Mouse (Mus musculus): ENCODE measurements around the gene Anapc2. TPM values are rescaled to one million over a fixed set of nuclear protein-coding genes. Genes with fewer than 3 reads are reported as not detected.
A peak's percentile ranks its signal among the peaks of the same experiment; 100 is the strongest.

Anapc2 gene
- total RNA-seq (2021), result 10 to 100 TPM; 69.8 to 73.2 TPM
- long read RNA-seq, experiment 1, transcript Anapc2-201 (13 exons, 3,004 nt), result major isoform, 53 of 76 reads
- long read RNA-seq, experiment 1, partial matches to known transcripts, result 18 of 76 reads
- long read RNA-seq, experiment 1, other reads (novel, unspliced or antisense), result 5 of 76 reads
- long read RNA-seq, experiment 2, transcript Anapc2-201 (13 exons, 3,004 nt), result major isoform, 77 of 84 reads
- long read RNA-seq, experiment 2, partial matches to known transcripts, result 5 of 84 reads
- long read RNA-seq, experiment 2, other reads (novel, unspliced or antisense), result 2 of 84 reads

- intact Hi-C loops (cut with DNase I), result loop anchor here (5.0 kb wide), 1 partner anchor 45 kb away; no protein-coding TSS in a partner anchor
- peak; percentile 97 to 98 for DNase-seq (ENCODE audit: low spot score in 2 of 2)
Observed at GRCm38 (mm10) chr2:25271827-25272511, at the start of gene Anapc2, which contains the start of gene Ssna1. TSS of gene Anapc2 (plus strand) at chr2:25272478. TSS of gene Ssna1 (minus strand) at chr2:25272438.

DNA sequence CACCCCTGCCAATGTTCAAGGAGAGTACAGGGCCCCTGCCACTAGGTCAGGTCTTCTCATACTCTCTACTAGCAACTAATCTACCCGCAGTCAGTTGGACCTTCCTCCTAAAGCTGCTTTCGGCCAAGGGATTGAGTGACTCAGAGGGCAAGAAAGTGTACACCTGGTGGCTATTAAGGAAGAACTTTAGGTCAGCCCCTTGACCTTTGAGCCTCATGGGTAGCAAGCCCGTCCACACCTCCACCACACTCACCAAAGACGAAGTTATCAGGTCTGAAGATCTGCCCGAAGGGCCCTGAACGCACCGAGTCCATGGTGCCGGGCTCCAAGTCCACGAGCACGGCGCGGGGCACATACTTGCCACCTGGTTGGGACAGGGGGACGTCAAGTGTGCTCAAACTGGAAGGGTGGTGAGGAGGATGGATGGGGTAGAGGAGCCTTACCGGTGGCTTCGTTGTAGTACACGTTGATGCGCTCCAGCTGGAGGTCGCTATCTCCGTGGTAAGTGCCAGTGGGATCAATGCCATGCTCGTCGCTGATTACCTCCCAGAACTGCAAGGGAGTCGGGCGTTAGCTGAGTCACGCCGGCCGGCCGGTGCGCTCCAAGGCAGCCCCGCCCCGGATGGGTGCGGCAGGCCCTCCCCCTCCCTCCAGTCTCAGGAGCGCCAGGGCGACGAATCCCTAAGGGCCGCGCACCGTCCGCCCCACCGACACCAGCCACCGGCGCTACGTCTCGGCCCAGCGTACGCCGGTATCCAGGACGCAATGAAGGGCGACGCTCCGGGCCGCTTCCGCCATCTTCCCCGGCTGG is 48.4 kb upstream of the Anapc2 start:
- DNase-seq (ENCODE audit: low spot score in 2 of 2), result peak; percentile 75 to 77
- intact Hi-C loops (cut with DNase I), result no loop called here

GRCm38 (mm10) chr2:25224492-25224765 is 47.8 kb upstream of the Anapc2 start, which contains the start of gene Tubb4b:
TSS of gene Tubb4b (minus strand) at chr2:25224702.
- DNase-seq (ENCODE audit: low spot score in 2 of 2), result no peak
- intact Hi-C loops (cut with DNase I), result no loop called here

DNA sequence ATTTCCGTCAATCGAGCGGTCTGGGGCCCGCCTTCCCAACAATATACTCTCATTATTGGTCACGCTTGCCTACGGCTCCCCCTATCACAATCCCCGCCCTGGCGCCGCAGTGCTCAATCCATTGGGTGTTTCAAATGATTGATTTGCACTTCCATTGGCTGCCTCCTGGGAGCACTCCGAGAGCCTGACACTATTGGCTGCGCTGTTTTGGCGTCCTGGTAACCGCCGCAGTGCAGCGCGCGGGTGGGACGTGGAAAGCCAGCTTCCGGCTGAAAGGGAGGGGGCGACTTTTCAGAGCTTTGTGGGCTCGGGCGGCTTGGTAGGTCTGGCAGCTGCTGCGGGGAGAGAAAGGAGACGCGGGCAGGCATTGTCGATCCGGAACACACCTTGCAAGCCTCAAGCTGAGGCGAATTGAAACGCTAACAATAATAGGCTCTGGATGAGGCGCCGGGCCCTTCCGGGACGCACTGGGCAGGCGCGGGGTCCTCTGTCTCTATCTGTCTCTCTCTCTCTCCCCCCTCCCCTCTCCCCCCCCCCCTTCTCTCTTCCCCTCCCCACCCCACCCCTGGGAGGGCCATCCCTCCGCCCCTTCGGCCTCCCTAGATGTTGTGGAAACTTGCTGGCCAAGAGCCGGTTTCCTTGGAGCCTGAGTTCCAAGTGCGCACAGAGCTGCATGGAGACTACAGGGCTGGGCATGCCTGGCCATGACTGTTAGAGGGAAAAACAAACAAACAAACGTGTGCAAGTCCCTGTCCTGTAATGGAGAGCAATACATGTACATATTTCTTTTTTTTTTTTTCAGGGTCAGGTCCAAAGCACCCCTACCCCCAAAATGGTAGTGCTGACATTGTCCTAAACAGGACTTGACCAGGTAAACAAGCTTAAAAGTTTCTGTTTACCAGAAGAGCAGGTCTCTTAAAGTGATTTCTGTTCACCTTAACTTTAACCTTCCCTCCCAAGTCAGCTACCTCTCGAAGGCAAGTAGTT is 47.2 kb upstream of the Anapc2 start:
- intact Hi-C loops (cut with DNase I), result loop anchor here (5.0 kb wide), 1 partner anchor 47 kb away; the partner anchor contains the start of genes Anapc2 and Ssna1
- DNase-seq (ENCODE audit: low spot score in 2 of 2), result peak; percentile 99 to 100

GRCm38 (mm10) chr2:25225811-25226379 is 46.4 kb upstream of the Anapc2 start:
- intact Hi-C loops (cut with DNase I), result loop anchor here (5.0 kb wide), 1 partner anchor 46 kb away; the partner anchor contains the start of genes Anapc2 and Ssna1
- no peak for DNase-seq (ENCODE audit: low spot score in 2 of 2)

GRCm38 (mm10) chr2:25226864-25227263 is 45.4 kb upstream of the Anapc2 start:
- intact Hi-C loops (cut with DNase I), result loop anchor here (5.0 kb wide), 1 partner anchor 45 kb away; the partner anchor contains the start of genes Anapc2 and Ssna1
- DNase-seq (ENCODE audit: low spot score in 2 of 2), result peak; percentile 47 to 54

GRCm38 (mm10) chr2:25227406-25227805 is 44.9 kb upstream of the Anapc2 start:
- no peak for DNase-seq (ENCODE audit: low spot score in 2 of 2)
- intact Hi-C loops (cut with DNase I), result loop anchor here (5.0 kb wide), 1 partner anchor 45 kb away; the partner anchor contains the start of genes Anapc2 and Ssna1

- peak; percentile 81 to 96 for DNase-seq (ENCODE audit: low spot score in 2 of 2)
- intact Hi-C loops (cut with DNase I), result loop anchor here (2.0 to 5.0 kb wide), 2 partner anchors 36 to 44 kb away; partner anchors contain the start of genes Anapc2 and Ssna1
Observed at GRCm38 (mm10) chr2:25228431-25228889, 43.8 kb upstream of the Anapc2 start.

GRCm38 (mm10) chr2:25228995-25229530 is 43.2 kb upstream of the Anapc2 start:
- intact Hi-C loops (cut with DNase I), result loop anchor here (2.0 to 5.0 kb wide), 2 partner anchors 36 to 43 kb away; partner anchors contain the start of genes Anapc2 and Ssna1
- DNase-seq (ENCODE audit: low spot score in 2 of 2), result no peak

GRCm38 (mm10) chr2:25229582-25229981 is 42.7 kb upstream of the Anapc2 start:
- intact Hi-C loops (cut with DNase I), result loop anchor here (2.0 to 5.0 kb wide), 2 partner anchors 37 to 43 kb away; partner anchors contain the start of genes Anapc2 and Ssna1
- no peak for DNase-seq (ENCODE audit: low spot score in 2 of 2)

DNA sequence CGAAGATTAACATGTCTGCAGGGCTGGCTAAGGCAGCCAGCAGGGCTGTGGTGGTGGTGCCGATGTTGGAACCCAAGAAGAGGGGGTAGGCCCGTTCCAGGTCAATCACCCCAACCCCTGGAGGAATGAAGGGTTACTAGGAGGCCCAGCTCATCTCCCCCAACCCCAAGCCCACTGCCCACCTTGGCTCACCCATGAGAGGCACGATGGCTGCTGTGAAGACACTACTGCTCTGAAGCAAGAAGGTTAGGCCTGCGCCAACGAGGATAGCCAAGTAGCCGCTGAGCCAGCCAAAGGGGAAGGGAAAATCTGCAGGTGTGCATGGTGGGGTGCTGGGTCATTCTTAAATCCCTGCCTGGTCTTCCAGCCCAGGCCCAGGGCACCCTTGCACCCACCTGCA is 41.7 kb upstream of the Anapc2 start:
- intact Hi-C loops (cut with DNase I), result no loop called here
- no peak for DNase-seq (ENCODE audit: low spot score in 2 of 2)

DNA sequence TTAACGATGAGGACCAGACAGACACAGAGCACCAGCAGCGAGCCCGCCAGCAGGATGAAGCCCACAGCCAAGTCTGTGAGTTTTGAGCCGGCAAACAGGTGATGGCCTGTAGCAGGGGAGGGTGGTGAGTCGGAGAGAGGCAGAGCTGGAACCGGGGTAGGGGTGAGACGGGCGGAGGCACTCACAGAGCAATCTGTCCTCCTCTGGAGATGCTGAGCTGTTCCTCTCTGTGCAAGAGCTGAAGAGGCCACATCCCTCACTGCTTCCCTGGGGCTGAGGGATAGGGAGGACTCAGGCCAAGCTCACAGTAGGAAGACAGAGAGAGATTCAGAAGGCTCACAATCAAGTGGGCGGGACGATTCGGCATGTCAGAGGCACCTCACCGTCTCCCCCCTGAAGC is 41.2 kb upstream of the Anapc2 start:
- intact Hi-C loops (cut with DNase I), result no loop called here
- no peak for DNase-seq (ENCODE audit: low spot score in 2 of 2)

DNA sequence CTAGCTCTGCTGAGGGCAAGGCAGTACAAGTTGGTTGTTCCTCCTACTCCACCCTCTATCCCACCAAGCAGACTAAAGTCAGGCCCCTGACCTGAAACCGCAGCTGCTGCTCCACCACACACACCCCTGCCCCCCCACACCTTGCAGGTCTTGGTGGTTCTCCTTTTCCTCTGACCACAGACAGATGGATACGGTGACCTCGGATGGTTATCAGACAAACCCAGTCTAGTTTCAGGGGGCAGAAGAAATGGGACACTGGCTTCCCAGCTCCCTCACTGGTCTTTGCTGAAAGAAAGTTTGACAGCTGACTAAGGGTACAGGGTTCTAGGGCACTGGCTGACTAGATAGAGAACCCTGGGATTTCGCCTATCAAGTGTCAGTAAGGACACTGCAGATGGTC is 38.9 kb upstream of the Anapc2 start:
- intact Hi-C loops (cut with DNase I), result no loop called here
- DNase-seq (ENCODE audit: low spot score in 2 of 2), result no peak

- no peak for DNase-seq (ENCODE audit: low spot score in 2 of 2)
- intact Hi-C loops (cut with DNase I), result no loop called here
Observed at GRCm38 (mm10) chr2:25234050-25234449, 38.2 kb upstream of the Anapc2 start, which contains the start of gene Slc34a3. TSS of gene Slc34a3 (minus strand) at chr2:25234364.

- intact Hi-C loops (cut with DNase I), result no loop called here
- no peak for DNase-seq (ENCODE audit: low spot score in 2 of 2)
Observed at GRCm38 (mm10) chr2:25234551-25235220, 37.6 kb upstream of the Anapc2 start.

DNA sequence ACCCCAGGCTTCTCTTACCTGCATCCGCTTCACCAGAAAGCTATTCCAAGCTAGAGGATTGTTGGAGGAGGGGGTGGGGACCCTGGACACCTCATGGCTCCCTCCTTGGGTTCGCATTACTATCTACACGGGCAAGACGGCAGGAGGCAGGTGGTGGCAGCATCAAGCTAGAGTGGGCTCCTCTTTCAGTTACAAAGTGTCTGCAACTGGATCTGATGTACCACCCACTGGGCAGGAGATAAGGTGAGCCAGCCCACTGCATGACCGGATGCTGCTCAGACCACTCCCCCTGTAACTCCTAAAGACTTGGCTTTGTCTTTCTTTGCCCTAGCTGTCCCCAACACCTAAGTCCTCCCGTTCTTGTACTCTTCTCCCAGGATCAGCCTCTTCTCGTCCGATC is 35.7 kb upstream of the Anapc2 start, which contains the start of gene Rnf224:
TSS of gene Rnf224 (minus strand) at position 174 of the 400 bp plus-strand sequence.
- DNase-seq (ENCODE audit: low spot score in 2 of 2), result no peak
- intact Hi-C loops (cut with DNase I), result no loop called here

DNA sequence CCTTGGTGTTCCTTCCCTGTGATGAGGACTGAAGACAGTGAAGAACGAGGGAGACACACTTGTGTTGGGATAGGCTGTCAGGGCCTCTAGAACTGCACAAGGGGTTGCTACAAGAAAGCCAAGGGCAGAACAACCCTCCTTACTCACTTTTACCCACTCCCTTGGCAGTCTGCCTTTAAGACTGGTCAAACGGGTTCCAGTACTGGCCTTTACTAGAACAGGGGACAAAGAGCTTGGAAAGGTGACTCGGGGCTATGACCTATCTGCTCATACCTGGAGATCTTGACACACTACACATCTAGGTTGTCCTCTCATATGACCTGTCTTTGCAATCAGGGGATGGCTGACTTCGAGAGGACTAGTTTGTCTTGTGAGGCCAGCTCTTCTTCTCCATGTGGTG is 34.8 kb upstream of the Anapc2 start:
- no peak for DNase-seq (ENCODE audit: low spot score in 2 of 2)
- intact Hi-C loops (cut with DNase I), result no loop called here

All from left cerebral cortex, postnatal 14 days (tissue).